Mouse (Mus musculus): ENCODE measurements around the gene Atg4d. TPM values are rescaled to one million over a fixed set of nuclear protein-coding genes. Genes with fewer than 3 reads are reported as not detected.
"Not testable (repeated sequence)": the region's sequence is repeated elsewhere in the genome, so short reads cannot be mapped to it uniquely, and the experiment has no call there.

The Atg4d gene
- total and polyA plus RNA-seq, 2 experiments = 22.3 to 42.2 TPM

DNA sequence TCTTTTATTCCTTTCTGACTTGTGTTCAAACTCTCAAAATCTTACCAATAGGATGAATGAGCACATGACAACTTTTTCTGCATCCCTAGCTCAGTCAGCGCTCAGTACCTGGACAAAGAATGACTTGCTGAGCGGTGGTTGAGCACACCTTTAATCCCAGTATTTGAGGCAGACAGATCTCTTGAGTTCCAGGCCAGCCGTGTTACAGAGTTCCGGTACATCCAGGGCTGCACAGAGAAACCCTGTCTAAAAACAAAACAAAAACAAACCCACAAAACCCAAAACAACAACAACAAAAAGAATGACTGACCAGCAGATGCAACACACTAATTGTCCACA is 55.2 kb downstream of the Atg4d start:
- no peaks in the 10 kb centered on the region for H3K36me3 ChIP-seq (ENCODE audit: control insufficient read depth, insufficient read depth, low read length)
- DNase-seq (ENCODE audit: extremely low read depth, low read depth, low spot score) = no peak
- H3K79me2 ChIP-seq (ENCODE audit: control insufficient read depth, insufficient read depth, low read length) = no peaks in the 10 kb centered on the region
- TF ChIP-seq CTCF (IDR thresholded peaks at IDR 0.05; ENCODE audit: low read depth, low read length) (no peak), POLR2A (IDR thresholded peaks at IDR 0.05; ENCODE audit: extremely low read depth, insufficient read depth, low read length) (no peak)
- WGBS = 27% methylated on average over 4 of the region's 4 CpGs
- no peaks in the 10 kb centered on the region for H3K27me3 ChIP-seq (ENCODE audit: control insufficient read depth, insufficient read depth, low read length)
- H3K4me3 ChIP-seq (ENCODE audit: insufficient read depth, low read depth, low read length) = no peak overlapping the region
- H3K4me1 ChIP-seq (ENCODE audit: control insufficient read depth, insufficient read depth, low read length) = peaks cover 2% of the 10 kb centered on the region
- no peak overlapping the region for H3K27ac ChIP-seq (replicated peaks; ENCODE audit: insufficient read depth, low read depth, low read length)
- H3K9ac ChIP-seq (ENCODE audit: low read depth, low read length) = no peak overlapping the region

DNA sequence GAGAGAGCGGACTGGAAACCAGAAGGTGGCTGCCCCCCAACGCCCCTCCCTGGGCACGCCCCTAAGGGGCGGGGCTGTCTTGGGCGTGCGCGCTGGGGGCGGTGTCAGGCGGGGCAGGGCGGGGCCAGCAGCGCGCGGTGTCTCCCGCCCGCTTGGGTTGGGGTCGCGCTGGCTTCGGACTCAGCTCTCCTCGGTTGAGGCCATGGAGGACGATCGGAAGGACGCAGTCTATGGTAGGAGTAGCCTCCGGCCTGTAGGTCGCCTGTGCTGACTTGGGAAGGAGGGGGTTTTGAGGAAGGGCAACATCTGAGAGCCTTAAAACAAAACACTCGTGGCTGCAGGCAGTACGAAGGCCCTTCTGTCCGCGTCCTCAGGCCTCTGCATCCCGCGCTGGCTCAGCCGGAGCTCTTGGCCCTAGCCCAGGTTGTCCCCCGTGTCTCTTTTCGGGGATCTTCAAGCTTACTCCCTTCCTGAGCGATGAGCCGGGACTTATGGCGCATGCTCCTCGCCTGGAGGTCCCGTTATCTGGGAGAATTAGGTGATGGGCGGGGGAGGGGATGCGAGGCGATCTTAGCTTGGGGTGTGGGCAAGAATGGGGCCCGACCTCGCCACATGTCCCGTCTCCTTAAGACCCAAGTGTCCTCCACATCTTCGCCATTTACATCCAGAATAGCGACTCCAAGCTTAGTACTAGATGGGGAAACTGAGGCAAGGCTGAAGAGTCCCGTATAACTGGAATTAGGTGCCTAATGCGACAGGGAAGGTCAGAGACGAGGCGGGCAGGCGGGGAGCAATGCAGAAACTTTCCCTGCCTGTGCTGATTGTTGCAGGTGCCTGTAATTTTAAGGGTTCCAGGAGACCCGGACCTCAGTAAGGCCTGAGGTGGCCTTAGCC is 55.8 kb downstream of the Atg4d start, which contains the start of gene Slc44a2:
Gene Slc44a2 (plus strand): TSS at position 80 of the 894 bp plus-strand sequence.
- Histone ChIP-seq H3K79me2 (ENCODE audit: control insufficient read depth, insufficient read depth, low read length) (no peaks in the 10 kb centered on the region), H3K4me1 (ENCODE audit: control insufficient read depth, insufficient read depth, low read length) (peaks cover 2% of the 10 kb centered on the region), H3K9ac (ENCODE audit: low read depth, low read length) (peak within 1 kb of the TSS; percentile 77), H3K36me3 (ENCODE audit: control insufficient read depth, insufficient read depth, low read length) (no peaks in the 10 kb centered on the region), H3K27me3 (ENCODE audit: control insufficient read depth, insufficient read depth, low read length) (no peaks in the 10 kb centered on the region), H3K4me3 (ENCODE audit: insufficient read depth, low read depth, low read length) (peak within 1 kb of the TSS; percentile 86), H3K27ac (replicated peaks; ENCODE audit: insufficient read depth, low read depth, low read length) (peak within 1 kb of the TSS; percentile 30)
- DNase-seq (ENCODE audit: extremely low read depth, low read depth, low spot score) = peak; percentile 33
- TF ChIP-seq POLR2A (IDR thresholded peaks at IDR 0.05; ENCODE audit: extremely low read depth, insufficient read depth, low read length) (0 out of 2 replicates have a peak, but pooled peaks have one; percentile 12), CTCF (IDR thresholded peaks at IDR 0.05; ENCODE audit: low read depth, low read length) (no peak)
- WGBS = 9% methylated on average over 52 of the region's 52 CpGs

DNA sequence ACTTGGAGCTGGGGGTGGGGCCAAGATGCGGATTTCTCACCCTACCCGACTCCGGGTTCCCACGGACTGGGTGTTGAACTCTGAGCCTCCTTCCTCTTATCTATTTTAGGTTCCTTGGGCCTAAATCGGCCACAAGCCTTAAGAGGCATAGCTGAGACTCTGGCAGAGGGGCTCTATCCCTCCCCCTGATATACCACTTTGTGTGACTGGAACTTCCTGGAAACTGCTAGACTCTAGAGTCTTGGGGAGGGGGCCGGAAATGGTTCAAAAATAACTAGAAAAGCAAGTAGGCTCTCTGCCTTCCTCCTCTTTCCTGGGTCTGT is 56.4 kb downstream of the Atg4d start:
- H3K4me3 ChIP-seq (ENCODE audit: insufficient read depth, low read depth, low read length) = peak overlapping the region; percentile 86
- H3K27me3 ChIP-seq (ENCODE audit: control insufficient read depth, insufficient read depth, low read length) = no peaks in the 10 kb centered on the region
- whole genome bisulfite sequencing = 37% methylated on average over 6 of the region's 6 CpGs
- H3K27ac ChIP-seq (replicated peaks; ENCODE audit: insufficient read depth, low read depth, low read length) = peak overlapping the region; percentile 4
- TF ChIP-seq CTCF (IDR thresholded peaks at IDR 0.05; ENCODE audit: low read depth, low read length) = no peak
- TF ChIP-seq POLR2A (IDR thresholded peaks at IDR 0.05; ENCODE audit: extremely low read depth, insufficient read depth, low read length) = no peak
- H3K9ac ChIP-seq (ENCODE audit: low read depth, low read length) = peak overlapping the region; percentile 77
- no peaks in the 10 kb centered on the region for H3K79me2 ChIP-seq (ENCODE audit: control insufficient read depth, insufficient read depth, low read length)
- DNase-seq (ENCODE audit: extremely low read depth, low read depth, low spot score) = peak; percentile 16
- H3K4me1 ChIP-seq (ENCODE audit: control insufficient read depth, insufficient read depth, low read length) = peaks cover 2% of the 10 kb centered on the region
- H3K36me3 ChIP-seq (ENCODE audit: control insufficient read depth, insufficient read depth, low read length) = no peaks in the 10 kb centered on the region

DNA sequence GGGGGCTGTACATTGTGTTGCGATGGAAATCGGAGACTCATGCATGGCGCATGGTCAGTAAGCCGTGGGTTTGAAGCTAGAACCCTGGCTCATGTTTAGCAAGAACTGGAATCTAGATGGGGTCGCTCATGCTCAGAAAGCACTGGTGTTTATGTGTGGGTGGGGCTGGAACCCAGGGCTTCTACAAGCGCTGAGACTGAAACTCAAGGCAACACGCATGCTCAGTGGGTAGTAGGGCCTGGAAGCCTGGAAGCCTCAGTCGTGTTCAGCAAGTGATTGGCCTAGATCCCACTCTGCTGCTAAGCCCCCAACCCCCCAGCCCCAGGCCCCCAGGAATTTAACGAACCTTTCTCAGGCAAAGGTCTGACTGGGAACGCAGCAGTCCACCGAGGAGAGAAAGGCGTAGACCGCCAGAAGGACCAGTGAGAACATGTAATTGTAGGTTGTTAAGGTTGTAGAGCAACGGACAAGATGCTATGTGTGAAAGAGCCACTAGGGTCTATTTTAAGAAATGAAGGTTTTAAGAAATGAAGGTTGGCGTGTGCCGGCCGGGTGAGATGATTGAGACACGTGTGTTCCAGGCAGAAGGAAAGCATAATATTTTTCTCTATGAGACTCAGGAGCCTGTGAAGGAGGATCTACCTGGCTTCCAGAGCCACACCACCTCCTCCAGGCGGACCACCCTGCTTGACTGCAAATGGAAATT is 57.3 kb downstream of the Atg4d start:
- WGBS = 79% methylated on average over 19 of the region's 19 CpGs
- no peak for DNase-seq (ENCODE audit: extremely low read depth, low read depth, low spot score)
- H3K4me3 ChIP-seq (ENCODE audit: insufficient read depth, low read depth, low read length) = no peak overlapping the region; the same call in 1 of the 2 replicates
- H3K27me3 ChIP-seq (ENCODE audit: control insufficient read depth, insufficient read depth, low read length) = no peaks in the 10 kb centered on the region
- TF ChIP-seq POLR2A (IDR thresholded peaks at IDR 0.05; ENCODE audit: extremely low read depth, insufficient read depth, low read length) (no peak), CTCF (IDR thresholded peaks at IDR 0.05; ENCODE audit: low read depth, low read length) (no peak)
- no peak overlapping the region for H3K9ac ChIP-seq (ENCODE audit: low read depth, low read length)
- peaks cover 2% of the 10 kb centered on the region for H3K4me1 ChIP-seq (ENCODE audit: control insufficient read depth, insufficient read depth, low read length)
- H3K36me3 ChIP-seq (ENCODE audit: control insufficient read depth, insufficient read depth, low read length) = no peaks in the 10 kb centered on the region
- no peaks in the 10 kb centered on the region for H3K79me2 ChIP-seq (ENCODE audit: control insufficient read depth, insufficient read depth, low read length)
- peak overlapping the region; percentile 4; the same call in 1 of the 2 replicates for H3K27ac ChIP-seq (replicated peaks; ENCODE audit: insufficient read depth, low read depth, low read length)

DNA sequence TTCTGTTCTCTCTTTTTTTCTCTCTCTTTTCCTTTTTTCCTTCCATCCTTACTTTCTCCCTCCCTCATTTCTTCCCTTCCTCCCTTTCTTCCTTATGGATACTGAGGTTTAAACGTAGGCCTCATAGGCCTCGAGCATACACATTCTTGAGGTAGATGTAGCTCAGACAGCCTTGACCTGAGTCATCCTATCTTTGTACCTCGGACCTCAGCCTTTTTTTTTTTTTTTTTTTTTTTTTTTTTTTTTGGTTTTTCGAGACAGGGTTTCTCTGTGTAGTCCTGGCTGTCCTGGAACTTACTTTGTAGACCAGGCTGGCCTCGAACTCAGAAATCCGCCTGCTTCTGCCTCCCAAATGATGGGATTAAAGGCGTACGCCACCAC is 57.8 kb downstream of the Atg4d start:
- H3K9ac ChIP-seq (ENCODE audit: low read depth, low read length); H3K27me3 ChIP-seq (ENCODE audit: control insufficient read depth, insufficient read depth, low read length); H3K79me2 ChIP-seq (ENCODE audit: control insufficient read depth, insufficient read depth, low read length); H3K27ac ChIP-seq (replicated peaks; ENCODE audit: insufficient read depth, low read depth, low read length); DNase-seq (ENCODE audit: extremely low read depth, low read depth, low spot score); H3K4me3 ChIP-seq (ENCODE audit: insufficient read depth, low read depth, low read length); H3K36me3 ChIP-seq (ENCODE audit: control insufficient read depth, insufficient read depth, low read length); H3K4me1 ChIP-seq (ENCODE audit: control insufficient read depth, insufficient read depth, low read length): not testable (repeated sequence)
- WGBS = 78% methylated on average over 8 of the region's 8 CpGs

DNA sequence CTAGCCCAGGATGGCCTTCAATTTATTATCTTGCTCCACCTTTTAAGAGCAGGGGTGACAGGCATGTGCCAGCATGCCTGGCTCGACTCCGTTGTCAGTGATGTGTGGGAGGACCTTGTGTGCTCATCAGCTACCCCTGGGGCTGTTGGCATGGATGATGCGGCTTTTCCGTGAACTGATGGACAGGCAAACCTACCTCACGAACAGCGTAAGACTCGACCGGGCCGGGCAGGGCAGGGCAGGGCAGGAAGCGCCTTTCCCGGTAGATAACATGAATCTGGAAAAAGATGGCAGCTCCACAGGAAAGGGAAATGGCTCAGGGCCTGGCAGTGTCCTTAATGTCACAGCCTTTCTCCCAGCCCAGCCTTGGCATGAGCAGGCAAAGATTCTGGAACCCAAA is 59.2 kb downstream of the Atg4d start:
- DNase-seq (ENCODE audit: extremely low read depth, low read depth, low spot score) = no peak
- no peak overlapping the region for H3K4me3 ChIP-seq (ENCODE audit: insufficient read depth, low read depth, low read length)
- H3K4me1 ChIP-seq (ENCODE audit: control insufficient read depth, insufficient read depth, low read length) = peaks cover 2% of the 10 kb centered on the region
- no peak for TF ChIP-seq POLR2A (IDR thresholded peaks at IDR 0.05; ENCODE audit: extremely low read depth, insufficient read depth, low read length)
- TF ChIP-seq CTCF (IDR thresholded peaks at IDR 0.05; ENCODE audit: low read depth, low read length) = no peak
- WGBS = 87% methylated on average over 11 of the region's 11 CpGs
- no peaks in the 10 kb centered on the region for H3K79me2 ChIP-seq (ENCODE audit: control insufficient read depth, insufficient read depth, low read length)
- no peak overlapping the region for H3K9ac ChIP-seq (ENCODE audit: low read depth, low read length)
- no peaks in the 10 kb centered on the region for H3K27me3 ChIP-seq (ENCODE audit: control insufficient read depth, insufficient read depth, low read length)
- no peak overlapping the region for H3K27ac ChIP-seq (replicated peaks; ENCODE audit: insufficient read depth, low read depth, low read length)
- H3K36me3 ChIP-seq (ENCODE audit: control insufficient read depth, insufficient read depth, low read length) = no peaks in the 10 kb centered on the region

Other genes starting within 250 kb of the Atg4d start
- gene Icam1, start 249.3 kb upstream of the Atg4d start, total RNA-seq (2014; rRNA removed) = 8.6 and 9.6 TPM in 2 replicates
- 5.8 and 11.6 TPM in 2 replicates for gene Icam1, start 249.3 kb upstream of the Atg4d start, polyA plus RNA-seq (2012; rRNA removed)
- gene Icam4, start 235.9 kb upstream of the Atg4d start, total RNA-seq (2014; rRNA removed) = 0.28 TPM in 1 of 2 replicates, not detected in the other
- gene Icam4, start 235.9 kb upstream of the Atg4d start, polyA plus RNA-seq (2012; rRNA removed) = 0.62 and 0.81 TPM in 2 replicates
- gene Icam5, start 233.2 kb upstream of the Atg4d start, total RNA-seq (2014; rRNA removed) = 0.07 TPM in 1 of 2 replicates, not detected in the other
- gene Icam5, start 233.2 kb upstream of the Atg4d start, polyA plus RNA-seq (2012; rRNA removed) = 0.02 and 0.09 TPM in 2 replicates
- gene Zglp1, start 198.2 kb upstream of the Atg4d start, total RNA-seq (2014; rRNA removed) = not detected in 2 replicates
- 0.39 TPM in 1 of 2 replicates, not detected in the other for gene Zglp1, start 198.2 kb upstream of the Atg4d start, polyA plus RNA-seq (2012; rRNA removed)
- 0.46 and 0.54 TPM in 2 replicates for gene Gm49373, start 192.2 kb upstream of the Atg4d start, total RNA-seq (2014; rRNA removed)
- 0.05 and 0.10 TPM in 2 replicates for gene Gm49373, start 192.2 kb upstream of the Atg4d start, polyA plus RNA-seq (2012; rRNA removed)
- gene Fdx1l, start 191.7 kb upstream of the Atg4d start, total RNA-seq (2014; rRNA removed) = 30.6 and 31.1 TPM in 2 replicates
- 45.3 and 50.3 TPM in 2 replicates for gene Fdx1l, start 191.7 kb upstream of the Atg4d start, polyA plus RNA-seq (2012; rRNA removed)
- 2.0 and 2.5 TPM in 2 replicates for gene Gm38431, start 173.3 kb upstream of the Atg4d start, total RNA-seq (2014; rRNA removed)
- 3.4 and 5.8 TPM in 2 replicates for gene Gm38431, start 173.3 kb upstream of the Atg4d start, polyA plus RNA-seq (2012; rRNA removed)
- gene Raver1, start 173.3 kb upstream of the Atg4d start, total RNA-seq (2014; rRNA removed) = 1.8 and 5.3 TPM in 2 replicates
- 19.6 and 22.1 TPM in 2 replicates for gene Raver1, start 173.3 kb upstream of the Atg4d start, polyA plus RNA-seq (2012; rRNA removed)
- gene Tyk2, start 134.1 kb upstream of the Atg4d start, total RNA-seq (2014; rRNA removed) = 9.3 and 16.4 TPM in 2 replicates
- 18.2 and 21.0 TPM in 2 replicates for gene Tyk2, start 134.1 kb upstream of the Atg4d start, polyA plus RNA-seq (2012; rRNA removed)
- 27.4 and 36.0 TPM in 2 replicates for gene Cdc37, start 115.3 kb upstream of the Atg4d start, total RNA-seq (2014; rRNA removed)
- 41.2 and 41.8 TPM in 2 replicates for gene Cdc37, start 115.3 kb upstream of the Atg4d start, polyA plus RNA-seq (2012; rRNA removed)
- gene Pde4a, start 99.6 kb upstream of the Atg4d start, total RNA-seq (2014; rRNA removed) = 1.0 and 1.5 TPM in 2 replicates
- 1.9 and 3.5 TPM in 2 replicates for gene Pde4a, start 99.6 kb upstream of the Atg4d start, polyA plus RNA-seq (2012; rRNA removed)
- 29.5 and 37.3 TPM in 2 replicates for gene Keap1, start 25.9 kb upstream of the Atg4d start, total RNA-seq (2014; rRNA removed)
- gene Keap1, start 25.9 kb upstream of the Atg4d start, polyA plus RNA-seq (2012; rRNA removed) = 69.1 and 76.4 TPM in 2 replicates
- 3.3 and 4.1 TPM in 2 replicates for gene S1pr5, start 16.9 kb upstream of the Atg4d start, total RNA-seq (2014; rRNA removed)
- gene S1pr5, start 16.9 kb upstream of the Atg4d start, polyA plus RNA-seq (2012; rRNA removed) = 5.3 and 9.9 TPM in 2 replicates
- 5.0 and 6.5 TPM in 2 replicates for gene Kri1, start 22.7 kb downstream of the Atg4d start, total RNA-seq (2014; rRNA removed)
- 6.3 and 9.7 TPM in 2 replicates for gene Kri1, start 22.7 kb downstream of the Atg4d start, polyA plus RNA-seq (2012; rRNA removed)
- gene Cdkn2d, start 26.1 kb downstream of the Atg4d start, total RNA-seq (2014; rRNA removed) = 3.0 and 3.9 TPM in 2 replicates
- gene Cdkn2d, start 26.1 kb downstream of the Atg4d start, polyA plus RNA-seq (2012; rRNA removed) = 5.1 and 5.2 TPM in 2 replicates
- gene Ap1m2, start 47.0 kb downstream of the Atg4d start, total RNA-seq (2014; rRNA removed) = 0.07 and 0.55 TPM in 2 replicates
- 0.06 and 0.28 TPM in 2 replicates for gene Ap1m2, start 47.0 kb downstream of the Atg4d start, polyA plus RNA-seq (2012; rRNA removed)
- gene Slc44a2, start 55.4 kb downstream of the Atg4d start, total RNA-seq (2014; rRNA removed) = 3.8 and 4.9 TPM in 2 replicates
- 3.9 and 5.8 TPM in 2 replicates for gene Slc44a2, start 55.4 kb downstream of the Atg4d start, polyA plus RNA-seq (2012; rRNA removed)
- 9.5 and 13.0 TPM in 2 replicates for gene Ilf3, start 102.6 kb downstream of the Atg4d start, total RNA-seq (2014; rRNA removed)
- 9.1 and 13.5 TPM in 2 replicates for gene Ilf3, start 102.6 kb downstream of the Atg4d start, polyA plus RNA-seq (2012; rRNA removed)
- 5.6 TPM in 2 replicates for gene Qtrt1, start 146.5 kb downstream of the Atg4d start, total RNA-seq (2014; rRNA removed)
- 8.3 and 15.7 TPM in 2 replicates for gene Qtrt1, start 146.5 kb downstream of the Atg4d start, polyA plus RNA-seq (2012; rRNA removed)
- gene Dnm2, start 159.6 kb downstream of the Atg4d start, total RNA-seq (2014; rRNA removed) = 28.9 and 32.3 TPM in 2 replicates
- gene Dnm2, start 159.6 kb downstream of the Atg4d start, polyA plus RNA-seq (2012; rRNA removed) = 57.3 and 74.4 TPM in 2 replicates
- gene Tmed1, start 245.0 kb downstream of the Atg4d start, total RNA-seq (2014; rRNA removed) = 19.2 and 23.2 TPM in 2 replicates
- gene Tmed1, start 245.0 kb downstream of the Atg4d start, polyA plus RNA-seq (2012; rRNA removed) = 24.9 and 26.5 TPM in 2 replicates